Mouse (Mus musculus): ENCODE data around the gene Tspan10.
"Not testable (repeated sequence)": the region's sequence is repeated elsewhere in the genome, so short reads cannot be mapped to it uniquely, and the experiment has no call there.

Gene Tspan10

DNA sequence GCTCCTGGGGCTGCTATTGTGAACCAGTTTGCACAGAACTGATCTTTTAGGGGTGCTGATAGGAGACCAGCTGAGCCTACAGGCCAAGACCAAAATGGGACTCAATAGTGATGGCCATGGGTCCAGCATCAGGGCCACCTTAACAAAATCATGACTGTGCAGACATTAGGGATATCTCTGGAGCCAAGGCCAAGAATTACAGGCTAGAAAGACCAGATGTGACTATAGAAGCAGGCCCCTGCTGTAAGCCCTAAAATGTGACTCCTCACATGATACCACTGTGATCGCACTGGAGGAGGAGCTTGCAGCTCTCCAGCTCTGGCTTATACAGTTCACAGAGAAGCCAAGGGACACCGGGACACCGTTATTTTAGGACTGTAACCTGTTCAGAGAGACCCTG is at the start of gene Tspan10:
Tspan10 (plus strand) TSS at position 301 of the 400 bp plus-strand sequence.
- DNase-seq (ENCODE audit: low spot score in 2 of 2), result no peak

DNA sequence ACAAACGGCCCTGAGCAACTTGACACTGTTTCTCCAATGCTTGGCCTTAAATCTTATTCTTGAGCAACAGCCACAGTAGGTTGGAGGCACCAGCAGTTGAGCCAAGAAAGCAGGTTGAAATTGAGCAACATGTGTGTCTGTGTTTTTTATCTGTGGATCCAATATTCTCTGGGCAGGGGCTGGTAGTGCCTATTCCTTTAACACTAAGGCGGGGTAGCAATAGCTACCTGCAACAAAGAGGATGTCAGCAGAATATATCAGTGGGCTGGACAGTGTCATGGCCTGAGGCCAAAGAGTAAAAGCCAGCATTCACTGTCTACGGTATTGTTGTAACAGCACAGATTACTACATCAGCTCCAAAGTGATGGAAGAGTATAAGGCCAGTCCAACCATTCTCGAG is 46.8 kb upstream of the Tspan10 start:
- DNase-seq (ENCODE audit: low spot score in 2 of 2), result no peak

DNA sequence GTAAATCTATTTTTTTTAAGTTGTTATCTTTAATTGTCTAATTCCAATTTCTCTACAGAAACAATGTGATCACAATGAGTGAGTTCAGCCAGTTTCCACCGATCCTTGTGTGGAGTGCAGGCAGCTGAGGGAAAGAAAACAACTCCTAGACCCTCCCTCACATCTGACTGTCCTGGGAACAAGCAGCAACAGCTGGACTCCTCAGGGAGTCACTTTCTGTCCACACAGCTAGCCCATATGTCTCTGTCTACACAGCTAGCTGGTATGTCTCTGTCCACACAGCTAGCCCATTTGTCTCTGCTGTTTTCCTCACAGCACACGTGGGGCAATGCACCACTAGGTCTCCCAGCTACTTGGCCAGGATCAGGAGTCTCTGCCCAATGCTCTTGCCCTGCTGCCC is 44.8 kb upstream of the Tspan10 start:
- DNase-seq (ENCODE audit: low spot score in 2 of 2), result no peak

DNA sequence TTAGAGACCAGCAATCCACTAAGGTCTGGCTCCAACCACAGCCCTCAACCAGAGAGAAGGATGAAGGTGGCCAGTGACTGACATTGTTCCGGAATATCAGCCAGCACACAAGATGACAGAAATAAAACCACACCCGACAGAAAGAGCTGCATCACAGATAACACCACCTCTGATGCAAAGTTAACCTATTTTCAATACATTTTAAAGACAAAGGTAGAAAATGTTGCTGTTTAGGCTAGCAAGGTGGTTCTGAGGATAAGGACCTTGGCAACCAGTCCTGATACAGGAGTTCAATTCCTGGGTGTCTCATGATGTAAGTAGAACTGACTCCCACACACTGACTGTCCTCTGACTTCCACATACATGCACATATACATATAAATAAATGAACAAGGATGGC is 43.1 kb upstream of the Tspan10 start:
- DNase-seq (ENCODE audit: low spot score in 2 of 2), result no peak

DNA sequence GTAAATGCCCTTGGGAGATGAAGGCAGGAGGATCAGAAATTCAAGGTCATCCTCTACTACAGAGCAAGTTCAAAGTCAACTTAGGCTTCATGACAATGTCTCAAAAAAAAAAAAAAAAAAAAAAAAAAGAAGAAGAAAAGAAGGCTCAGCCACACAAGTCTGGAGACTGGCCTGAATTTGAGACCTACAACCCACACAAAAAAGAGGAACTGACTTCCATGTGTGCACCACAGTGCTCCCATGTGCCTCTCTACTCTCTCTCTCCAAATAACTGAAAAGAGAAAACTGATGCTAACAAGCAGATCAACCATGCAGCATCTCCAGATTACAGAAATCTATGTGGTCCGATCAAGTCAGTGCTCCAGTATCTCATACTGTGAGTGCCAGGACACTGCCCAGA is 37.6 kb upstream of the Tspan10 start:
- no peak for DNase-seq (ENCODE audit: low spot score in 2 of 2)

DNA sequence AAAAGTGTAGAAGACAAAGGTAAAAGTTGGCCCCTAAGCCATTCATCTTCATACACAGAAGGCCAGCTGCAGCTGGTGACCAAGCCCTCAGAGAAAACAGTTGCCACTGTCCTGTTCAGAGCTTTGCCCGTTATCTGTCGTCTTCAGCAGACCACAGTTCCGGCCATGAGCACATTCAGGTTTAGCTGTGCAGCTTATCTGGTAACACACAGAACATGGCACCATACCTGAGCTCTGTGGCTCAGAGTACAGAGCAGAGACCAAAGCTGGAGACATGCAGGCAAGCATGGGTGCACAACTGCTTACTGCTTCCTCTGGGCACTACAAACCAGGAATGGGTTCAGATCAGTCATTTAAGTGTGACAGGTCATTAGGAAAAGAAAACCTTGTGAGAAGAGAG is 36.6 kb upstream of the Tspan10 start:
- DNase-seq (ENCODE audit: low spot score in 2 of 2), result no peak

DNA sequence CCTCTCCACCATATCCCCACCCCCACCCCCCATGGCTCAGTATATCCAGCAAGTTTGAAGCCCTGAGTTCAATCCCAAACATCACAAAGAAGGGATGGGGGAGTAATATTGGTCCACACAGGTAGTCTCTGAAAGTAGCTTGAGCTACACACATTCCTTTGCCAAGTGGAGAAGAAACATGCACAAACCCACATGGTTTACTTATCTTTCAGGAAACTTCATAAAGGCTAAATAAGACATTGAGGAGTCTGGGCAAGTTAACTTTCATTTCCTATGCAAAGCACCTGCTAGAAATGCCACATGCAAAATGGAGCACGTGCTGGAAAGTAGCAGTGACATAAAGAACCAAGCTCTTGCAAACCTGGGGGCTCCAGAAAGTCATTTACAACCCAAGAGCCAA is 36.0 kb upstream of the Tspan10 start:
- no peak for DNase-seq (ENCODE audit: low spot score in 2 of 2)

DNA sequence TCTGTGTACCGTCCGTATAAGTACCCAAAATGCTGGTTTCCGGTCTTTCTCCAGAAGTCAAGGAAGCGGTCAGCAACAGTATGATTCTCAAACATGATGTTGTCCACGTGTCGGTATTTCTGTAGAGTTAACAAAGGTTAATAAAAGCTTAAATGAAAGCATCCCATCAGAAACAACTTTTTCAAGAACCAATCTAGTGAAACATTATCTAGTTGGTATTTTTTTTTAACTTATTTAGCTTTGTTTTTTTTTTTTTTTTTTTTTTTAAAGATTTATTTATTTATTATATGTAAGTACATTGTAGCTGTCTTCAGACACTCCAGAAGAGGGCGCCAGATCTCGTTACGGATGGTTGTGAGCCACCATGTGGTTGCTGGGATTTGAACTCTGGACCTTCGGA is 28.8 kb upstream of the Tspan10 start:
- not testable (repeated sequence) for DNase-seq (ENCODE audit: low spot score in 2 of 2)

DNA sequence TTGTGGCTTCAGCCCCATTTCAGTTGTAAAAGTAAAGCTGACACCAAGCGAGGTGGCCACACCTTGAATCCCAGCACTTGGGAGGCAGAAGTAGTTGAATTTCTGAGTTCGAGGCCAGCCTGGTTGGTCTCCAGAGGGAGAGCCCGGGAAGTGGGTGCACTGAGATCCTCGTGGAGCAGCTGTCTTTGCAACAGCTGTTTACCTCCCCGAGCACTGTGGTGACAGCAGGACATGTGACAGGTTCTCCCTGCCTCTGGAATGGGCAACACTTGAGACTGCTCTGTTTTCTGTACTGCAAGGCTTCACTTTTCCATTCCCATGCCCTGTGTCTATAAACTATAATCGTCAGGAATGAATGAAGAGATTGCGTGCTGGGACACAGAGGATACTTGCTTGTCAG is 24.6 kb upstream of the Tspan10 start:
- DNase-seq (ENCODE audit: low spot score in 2 of 2), result no peak

DNA sequence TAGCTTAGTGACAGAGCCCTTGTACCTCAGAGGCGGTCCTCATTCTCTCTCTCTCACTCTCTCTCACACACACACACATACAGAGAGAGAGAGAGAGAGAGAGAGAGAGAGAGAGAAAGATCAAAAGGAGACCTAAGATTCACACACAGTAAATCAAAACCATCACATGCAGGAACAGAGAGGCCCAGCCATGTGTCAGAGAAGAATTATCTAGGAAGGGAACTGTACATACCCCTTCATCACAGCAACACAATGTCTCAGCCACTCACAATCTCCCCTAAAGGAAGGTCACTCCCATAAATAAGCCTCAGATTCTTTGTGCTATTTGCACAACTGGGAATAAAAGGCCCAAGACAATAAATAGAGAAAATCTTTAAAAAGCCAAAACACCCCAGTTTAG is 23.9 kb upstream of the Tspan10 start:
- DNase-seq (ENCODE audit: low spot score in 2 of 2), result no peak

DNA sequence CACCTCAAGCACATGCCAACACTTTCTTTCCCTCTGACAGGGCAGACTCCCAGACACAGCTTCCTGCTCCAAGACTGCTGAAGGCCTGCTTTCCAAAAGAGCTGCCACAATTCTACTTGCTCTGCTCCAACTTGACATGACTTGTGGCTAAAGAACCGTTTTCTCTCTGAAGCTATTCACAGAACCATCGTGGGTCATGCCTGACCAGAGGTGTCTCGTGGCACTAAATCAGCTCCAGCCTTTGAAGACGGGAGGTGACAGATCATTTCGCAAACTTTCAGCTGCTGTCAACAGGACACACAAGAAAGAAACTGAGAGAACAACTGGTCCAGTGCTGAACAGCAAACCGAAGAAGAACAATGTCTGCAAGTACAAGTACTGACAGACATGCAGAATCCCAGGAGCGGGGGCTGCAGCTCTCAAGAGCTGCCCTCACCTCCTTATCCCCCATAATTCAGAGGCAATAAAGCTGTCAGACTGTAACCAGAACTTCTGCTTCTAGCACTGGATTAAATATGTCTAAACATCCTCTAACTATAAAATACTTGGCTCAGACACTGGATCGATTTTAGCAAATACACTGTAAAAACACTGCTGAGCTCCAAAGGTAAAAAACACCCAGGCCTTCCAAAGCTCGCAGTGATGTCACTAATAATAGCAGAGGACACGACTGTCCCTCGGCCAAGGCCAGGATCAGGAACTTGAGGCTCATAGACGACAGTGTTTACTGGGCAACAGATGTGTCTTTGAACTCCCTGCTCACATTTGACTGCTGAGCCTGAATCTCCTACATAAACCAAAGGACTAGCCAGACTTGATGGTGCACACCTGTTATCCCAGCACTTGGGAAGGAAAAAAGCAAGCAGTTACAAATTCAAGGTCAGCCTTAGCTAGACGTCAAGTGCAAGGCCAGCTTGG is 19.5 kb upstream of the Tspan10 start:
- DNase-seq (ENCODE audit: low spot score in 2 of 2), result no peak

DNA sequence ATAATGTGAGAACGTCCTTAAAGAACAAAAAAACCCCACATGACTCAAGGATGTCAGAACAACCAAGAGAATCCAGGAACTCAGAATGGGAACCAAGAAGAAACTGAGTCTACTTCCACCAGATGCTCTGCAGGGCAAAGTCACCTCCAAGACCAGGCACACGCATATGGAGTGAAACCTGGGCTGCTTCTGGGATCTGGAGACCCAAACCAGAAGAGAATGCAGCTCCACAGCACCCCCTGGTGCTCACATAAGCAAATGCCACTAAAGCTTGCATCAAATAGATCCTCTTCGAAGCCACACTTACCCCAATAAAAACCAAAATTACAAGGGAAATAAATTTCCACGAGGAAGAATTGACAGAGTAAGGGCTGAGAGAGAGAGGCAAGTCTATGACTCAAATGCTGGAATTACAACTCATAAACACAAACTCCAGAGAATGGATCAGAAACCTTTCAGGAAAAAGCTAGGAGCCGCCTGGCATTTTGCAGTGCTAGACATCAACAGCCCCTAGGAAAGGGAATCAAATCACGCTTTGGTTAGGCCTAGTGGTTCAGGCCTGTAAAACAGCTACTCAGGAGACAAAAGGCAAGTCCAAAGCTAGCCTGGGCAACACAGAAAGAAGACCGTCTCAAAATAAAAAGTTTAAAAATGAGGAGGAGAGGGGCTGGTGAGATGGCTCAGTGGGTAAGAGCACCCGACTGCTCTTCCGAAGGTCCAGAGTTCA is 18.7 kb upstream of the Tspan10 start:
- peak in 1 of 2 experiments; percentile 48 for DNase-seq (ENCODE audit: low spot score in 2 of 2)

DNA sequence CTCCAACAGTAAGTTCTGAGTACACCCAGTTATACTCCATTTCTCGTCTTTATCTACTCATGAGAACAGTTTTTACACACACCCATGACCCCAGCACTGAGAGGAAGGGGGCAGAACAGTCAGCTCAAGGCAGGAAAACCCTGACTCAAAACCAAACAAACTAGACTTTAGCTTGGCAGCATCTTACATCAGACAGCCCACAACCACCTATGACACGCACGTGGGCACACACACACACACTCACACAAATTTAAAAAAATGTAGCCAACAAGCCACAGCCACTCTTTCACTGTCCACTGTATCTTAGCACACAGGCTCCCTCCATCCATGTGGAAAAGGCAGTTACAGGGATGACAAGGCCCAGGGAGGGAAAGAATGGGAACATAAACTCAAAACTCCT is 15.7 kb upstream of the Tspan10 start:
- DNase-seq (ENCODE audit: low spot score in 2 of 2), result no peak

DNA sequence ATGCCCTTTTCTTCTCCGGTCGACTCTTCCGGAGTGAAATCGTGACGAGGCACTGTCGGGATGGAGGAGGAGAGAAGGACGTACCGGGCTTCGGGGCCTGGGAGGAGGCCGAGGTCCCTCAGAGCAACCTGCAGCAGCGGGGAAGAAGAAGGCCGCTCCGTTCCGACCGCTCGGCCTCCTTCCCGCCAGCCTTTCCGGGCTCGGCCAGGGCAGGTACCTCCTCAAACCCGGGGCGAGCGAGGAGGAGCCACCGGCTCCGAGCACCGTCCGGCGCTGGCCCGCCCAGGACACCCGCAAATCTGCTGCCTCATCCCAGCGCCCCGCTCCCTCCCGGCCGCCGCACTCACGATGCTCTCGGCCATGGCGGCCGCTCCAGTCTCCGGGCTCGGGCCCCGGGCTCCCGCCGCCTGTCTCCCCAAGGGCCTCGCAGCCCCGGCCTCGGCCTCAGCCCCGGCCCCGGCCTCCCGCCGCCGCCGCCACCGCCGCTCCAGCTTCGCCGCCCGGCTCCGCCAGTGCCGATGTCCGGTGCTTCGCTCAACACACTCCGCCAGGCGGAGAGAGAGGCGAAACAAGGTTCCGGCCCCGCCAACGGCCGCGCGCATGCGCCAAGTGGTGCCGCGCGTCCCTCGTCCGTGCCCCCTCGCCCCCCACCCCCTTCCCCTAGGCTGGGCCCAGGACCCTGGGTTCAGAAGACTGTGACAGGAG is 5.1 kb upstream of the Tspan10 start, which contains the start of gene Nploc4:
Nploc4 (minus strand) TSS at position 557 of the 705 bp plus-strand sequence.
- DNase-seq (ENCODE audit: low spot score in 2 of 2), result peak; percentile 64 to 75

DNA sequence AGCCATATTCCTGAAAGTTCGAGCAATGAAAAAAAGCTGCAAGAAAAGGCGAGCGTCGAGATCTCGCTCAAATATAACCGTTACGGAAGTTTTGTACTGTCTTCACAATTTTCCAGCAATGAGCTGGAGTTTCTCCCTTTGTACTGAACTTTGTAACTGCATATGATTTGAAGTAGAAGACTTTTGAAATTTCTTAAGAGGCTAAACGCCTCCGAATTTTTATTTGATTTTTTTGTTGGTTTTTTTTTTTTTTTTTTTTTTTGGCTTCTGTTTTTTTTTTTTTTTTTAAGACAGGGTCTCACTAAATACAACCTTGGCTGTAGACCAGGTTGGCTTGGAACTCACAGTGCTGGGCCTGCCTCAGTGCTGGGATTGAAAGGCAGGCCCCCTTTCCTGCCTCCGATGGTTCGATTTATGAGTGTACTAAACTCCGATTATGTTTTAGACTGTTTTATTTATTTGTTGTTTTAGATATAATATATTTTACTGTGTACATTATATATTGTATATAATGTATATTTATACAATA is 4.5 kb upstream of the Tspan10 start:
- DNase-seq (ENCODE audit: low spot score in 2 of 2), result no peak

DNA sequence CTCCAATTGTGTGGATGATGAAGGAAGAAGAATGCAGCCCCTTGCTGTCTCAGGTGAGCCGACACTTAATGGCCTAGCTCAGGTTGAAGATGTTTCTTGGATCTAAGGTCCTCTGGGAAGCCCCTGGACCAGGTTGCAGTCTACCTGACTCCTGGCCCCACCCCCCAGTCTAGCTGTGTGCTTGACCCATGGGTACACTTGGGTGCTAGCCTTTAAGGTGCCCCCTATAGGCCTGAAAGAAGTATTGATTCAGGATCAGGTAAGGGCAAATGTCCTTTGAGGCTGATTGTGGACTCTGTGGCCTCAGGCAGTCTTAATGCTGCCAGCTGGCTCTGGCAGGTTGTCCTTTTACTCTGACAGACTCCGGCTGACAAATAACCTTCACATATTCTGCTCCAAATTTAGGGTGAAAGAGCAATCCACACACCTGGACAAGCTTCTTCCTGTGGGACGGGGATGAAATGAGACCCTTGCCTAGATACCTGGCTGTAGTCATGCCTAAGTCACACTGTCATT is 379 bp downstream of the Tspan10 start:
- DNase-seq (ENCODE audit: low spot score in 2 of 2), result no peak

DNA sequence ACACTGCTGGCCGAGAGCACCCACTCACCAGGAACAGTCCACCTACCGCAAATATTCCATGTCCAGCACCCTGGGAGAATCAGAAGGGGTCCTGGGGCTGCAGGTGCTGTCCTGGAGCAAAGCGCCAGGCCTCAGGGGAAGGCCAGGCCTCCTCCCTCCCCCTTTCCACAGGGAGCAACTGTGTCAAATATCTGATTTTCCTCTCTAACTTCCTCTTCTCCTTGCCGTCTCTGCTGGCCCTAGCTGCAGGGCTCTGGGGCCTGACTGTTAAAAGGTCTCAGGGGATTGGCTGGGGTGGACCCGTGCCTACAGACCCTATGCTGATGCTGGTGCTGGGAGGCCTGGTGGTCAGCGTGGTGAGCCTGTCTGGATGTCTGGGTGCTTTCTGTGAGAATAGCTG is 1.7 kb downstream of the Tspan10 start:
- no peak for DNase-seq (ENCODE audit: low spot score in 2 of 2)

DNA sequence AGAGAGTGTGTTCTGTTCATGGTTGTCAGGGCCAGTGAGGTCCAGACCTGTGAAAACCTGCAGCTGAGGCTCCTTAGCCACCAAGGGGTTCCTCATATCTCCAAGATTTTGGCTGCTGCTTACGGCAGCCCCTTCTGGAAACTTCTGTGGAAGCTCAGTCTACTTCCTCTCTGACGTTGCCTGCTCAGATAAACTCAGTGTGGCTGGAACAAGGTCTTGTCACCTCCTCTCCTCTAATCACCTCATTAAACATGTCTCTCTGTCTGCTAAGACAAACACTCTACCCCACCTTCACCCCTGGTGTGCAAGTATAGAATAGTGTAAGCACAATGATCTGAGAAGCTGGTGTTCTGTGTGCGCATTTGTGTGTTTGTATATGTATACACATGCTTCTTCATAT is 3.0 kb downstream of the Tspan10 start:
- no peak for DNase-seq (ENCODE audit: low spot score in 2 of 2)

DNA sequence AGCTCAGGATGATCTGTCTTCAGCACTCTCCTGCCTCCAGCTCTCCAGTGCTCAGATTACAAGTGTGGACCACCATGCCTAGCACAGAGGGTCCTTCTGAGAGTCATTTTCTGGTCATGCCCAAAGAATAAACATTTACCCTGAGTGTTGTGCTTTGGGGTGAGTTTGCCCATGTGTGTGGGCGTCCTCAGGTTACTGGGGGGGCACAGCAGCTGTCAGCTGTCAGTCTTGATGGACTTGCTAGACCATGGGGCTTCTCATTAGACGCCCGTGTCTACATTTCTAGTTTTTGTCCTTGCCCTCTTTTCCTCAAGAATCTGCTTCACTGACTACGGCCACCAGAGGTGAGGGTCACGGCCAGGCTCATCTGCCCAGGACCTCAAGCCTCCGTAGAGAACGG is 4.7 kb downstream of the Tspan10 start:
- DNase-seq (ENCODE audit: low spot score in 2 of 2), result no peak

DNA sequence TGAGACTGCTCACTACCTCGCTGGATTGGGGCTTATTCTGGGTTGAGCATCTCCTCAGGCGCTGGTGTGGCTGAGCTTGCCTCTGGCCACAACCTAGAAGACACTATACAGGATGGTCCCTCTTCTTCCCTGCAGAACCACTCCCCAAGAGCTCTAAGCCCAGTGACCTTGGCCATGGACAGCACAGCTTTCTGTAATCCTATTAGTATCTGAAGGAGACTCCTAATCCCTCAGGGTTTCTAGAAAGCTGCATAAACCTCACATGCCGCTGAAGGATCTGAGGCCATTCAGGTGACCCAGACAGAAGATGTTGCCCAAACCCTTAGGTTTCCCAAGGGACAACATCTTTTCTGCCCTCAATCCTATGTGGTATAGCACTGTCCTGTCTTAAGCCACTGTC is 9.8 kb downstream of the Tspan10 start:
- DNase-seq (ENCODE audit: low spot score in 2 of 2), result no peak

DNA sequence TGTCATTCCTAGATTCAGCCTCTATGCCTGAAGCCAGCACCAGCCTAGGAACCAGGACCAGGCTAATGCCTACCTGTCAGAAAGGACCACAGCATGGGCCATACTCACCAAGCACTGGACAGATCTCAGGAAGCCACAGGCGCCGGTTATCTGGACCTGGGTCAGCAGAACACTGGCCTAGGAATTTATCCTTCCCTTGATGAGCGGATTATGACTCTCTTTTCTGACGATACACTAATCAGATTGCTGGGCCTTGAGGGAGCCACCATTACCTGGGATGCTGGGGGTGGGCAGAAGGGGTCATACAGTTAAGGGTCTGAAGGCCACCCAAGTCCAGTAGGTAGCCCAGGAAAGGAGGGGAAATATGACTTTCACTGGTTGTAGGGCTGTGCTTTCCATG is 10.9 kb downstream of the Tspan10 start, which contains the start of gene Pde6g:
Pde6g (minus strand) TSS at position 195 of the 400 bp plus-strand sequence.
- DNase-seq (ENCODE audit: low spot score in 2 of 2), result no peak

DNA sequence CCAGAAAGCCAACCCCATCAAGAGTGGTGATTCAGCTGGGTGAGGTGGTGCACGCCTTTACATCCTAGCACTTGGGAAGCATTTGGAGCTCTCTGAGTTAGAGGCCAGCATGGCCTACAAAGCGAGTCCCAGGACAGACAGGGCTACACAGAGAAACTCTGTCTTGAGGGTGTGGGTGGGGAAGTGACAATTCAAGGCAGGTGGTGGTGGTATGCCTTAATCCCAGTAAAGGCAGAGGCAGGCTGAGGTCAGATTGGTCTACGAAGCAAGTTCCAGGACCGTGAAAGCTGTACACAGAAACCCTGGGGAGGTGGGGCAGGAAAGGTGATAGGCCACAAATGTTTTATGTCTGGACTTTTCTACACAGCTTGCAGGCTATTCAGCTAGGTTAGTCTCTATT is 12.5 kb downstream of the Tspan10 start:
- DNase-seq (ENCODE audit: low spot score in 2 of 2), result no peak

Data from frontal cortex, postnatal 14 days (tissue).